Mouse (Mus musculus): ENCODE data around the gene 2510002D24Rik. TPM values are rescaled to one million over a fixed set of nuclear protein-coding genes. Genes with fewer than 3 reads are reported as not detected.
A peak's percentile ranks its signal among the peaks of the same experiment; 100 is the strongest.
"Not testable (repeated sequence)": the region's sequence is repeated elsewhere in the genome, so short reads cannot be mapped to it uniquely, and the experiment has no call there.

The 2510002D24Rik gene
- polyA plus RNA-seq, 1 experiment from 2014 or later = 30.7 TPM

DNA sequence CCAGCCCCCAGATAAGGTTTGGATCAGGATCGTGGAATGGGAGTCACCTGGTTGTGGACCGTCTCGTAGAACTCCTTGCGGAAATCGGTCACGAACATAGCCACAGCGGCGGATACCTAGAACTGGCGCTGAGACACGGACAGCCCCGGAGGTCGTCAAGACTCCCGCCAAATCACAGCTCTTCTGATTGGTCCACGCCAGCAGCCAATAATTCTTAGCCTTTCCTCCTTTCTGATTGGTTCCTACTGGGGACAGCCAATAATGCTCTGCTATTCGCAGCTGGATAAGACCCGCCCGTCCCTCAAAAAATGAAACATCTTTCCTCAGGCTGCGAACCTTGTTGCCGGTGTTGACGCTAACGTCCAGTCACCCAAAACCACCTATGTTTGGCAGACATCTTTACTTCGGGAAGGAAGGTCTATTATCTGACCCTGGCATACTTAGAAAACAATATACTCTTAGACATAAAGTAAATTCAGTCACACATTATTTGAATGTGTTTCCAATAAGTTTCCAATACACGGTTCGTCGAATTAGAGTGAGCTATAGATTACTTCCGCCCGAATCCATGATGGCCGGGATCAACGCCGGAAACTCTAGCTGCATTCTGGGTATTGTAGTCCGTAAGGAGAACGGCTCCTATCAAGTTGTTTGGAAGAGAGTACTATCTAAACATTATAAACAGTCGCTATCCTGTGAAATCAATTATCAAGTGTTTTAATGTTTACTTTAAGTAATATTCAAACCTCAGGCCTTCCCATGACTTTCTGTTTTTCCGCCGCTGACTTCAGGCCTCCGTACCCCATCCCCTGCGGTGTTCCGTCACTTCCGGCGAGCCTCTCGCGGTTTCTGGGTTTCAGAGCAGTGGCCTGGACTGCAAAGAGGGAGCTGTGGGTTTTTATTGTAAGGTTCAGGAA is 24.7 kb upstream of the 2510002D24Rik start, which contains the start of the genes Ufd1 and Cdc45:
Gene Ufd1, plus strand, starts transcription at position 312 of the 917 bp plus-strand sequence.
Gene Cdc45, minus strand, starts transcription at position 520 of the 917 bp plus-strand sequence.
- Histone ChIP-seq H3K9me3 (no peaks in the 10 kb centered on the region), H3K27me3 (no peaks in the 10 kb centered on the region), H3K27ac (replicated peaks) (peak within 1 kb of the TSS; percentile 80), H3K9ac (replicated peaks) (peak within 1 kb of the TSS; percentile 77), H3K36me3 (peaks cover 15% of the 10 kb centered on the region; the same call in 1 of the 2 replicates), H3K4me3 (peak within 1 kb of the TSS; percentile 81), H3K4me2 (replicated peaks) (peak within 1 kb of the TSS; percentile 83), H3K4me1 (peaks cover 21% of the 10 kb centered on the region)
- peak; percentile 97 for ATAC-seq (replicated peaks)
- under 1% methylated on average over 42 of the region's 42 CpGs for WGBS

DNA sequence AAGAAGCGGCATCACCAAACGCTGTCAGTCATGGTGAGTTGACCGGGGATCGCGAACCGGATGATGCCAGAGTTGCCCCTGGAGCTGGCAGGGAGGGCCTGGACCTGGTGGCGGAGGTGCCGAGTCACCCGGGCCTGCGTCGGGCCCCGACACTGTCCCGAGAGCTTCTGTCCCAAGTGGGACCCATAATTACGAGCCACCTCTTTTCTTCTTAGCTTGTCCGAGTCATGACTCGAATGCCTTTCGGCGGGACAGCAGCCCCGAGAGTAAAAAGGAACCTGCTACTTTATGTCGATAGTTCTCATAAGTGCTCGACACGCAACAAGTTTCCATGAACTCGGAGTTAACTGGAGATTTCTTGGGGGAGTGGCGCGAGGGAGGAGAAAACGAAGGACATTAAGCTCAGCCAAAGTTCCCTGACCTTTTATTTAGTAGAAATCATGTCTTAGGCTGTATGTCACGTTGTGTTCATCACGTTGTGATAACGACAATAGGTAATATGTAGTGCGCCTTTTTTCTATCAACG is 23.9 kb upstream of the 2510002D24Rik start:
- no peaks in the 10 kb centered on the region for H3K27me3 ChIP-seq
- H3K27ac ChIP-seq (replicated peaks) = peak overlapping the region; percentile 80
- 2% methylated on average over 31 of the region's 31 CpGs for WGBS
- no peaks in the 10 kb centered on the region for H3K9me3 ChIP-seq
- H3K36me3 ChIP-seq = peaks cover 22% of the 10 kb centered on the region; the same call in 1 of the 2 replicates
- peak overlapping the region; percentile 77 for H3K9ac ChIP-seq (replicated peaks)
- peaks cover 21% of the 10 kb centered on the region for H3K4me1 ChIP-seq
- no peak for ATAC-seq (replicated peaks)
- peak overlapping the region; percentile 81 for H3K4me3 ChIP-seq
- peak overlapping the region; percentile 70 for H3K4me2 ChIP-seq (replicated peaks)

DNA sequence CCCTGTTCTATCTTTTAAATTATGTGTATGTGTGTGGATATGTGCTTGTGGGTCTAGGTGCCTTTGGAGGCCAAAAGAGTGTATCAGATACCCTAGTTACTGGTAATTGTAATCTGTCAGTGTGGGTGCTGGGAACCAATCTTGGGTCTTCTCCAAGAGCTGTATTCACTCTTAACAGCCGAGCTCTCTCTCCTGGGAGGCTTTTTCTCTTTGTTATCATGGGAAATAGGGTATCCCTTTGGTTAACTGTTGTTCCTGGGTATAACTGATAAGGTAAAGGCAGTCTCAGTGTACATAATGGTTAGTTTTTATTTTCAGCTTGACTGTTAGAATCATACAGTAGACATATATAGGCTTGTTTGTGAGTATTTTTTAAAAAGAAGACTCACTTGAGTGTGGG is 14.0 kb upstream of the 2510002D24Rik start:
- H3K27ac ChIP-seq (replicated peaks) = no peak overlapping the region

DNA sequence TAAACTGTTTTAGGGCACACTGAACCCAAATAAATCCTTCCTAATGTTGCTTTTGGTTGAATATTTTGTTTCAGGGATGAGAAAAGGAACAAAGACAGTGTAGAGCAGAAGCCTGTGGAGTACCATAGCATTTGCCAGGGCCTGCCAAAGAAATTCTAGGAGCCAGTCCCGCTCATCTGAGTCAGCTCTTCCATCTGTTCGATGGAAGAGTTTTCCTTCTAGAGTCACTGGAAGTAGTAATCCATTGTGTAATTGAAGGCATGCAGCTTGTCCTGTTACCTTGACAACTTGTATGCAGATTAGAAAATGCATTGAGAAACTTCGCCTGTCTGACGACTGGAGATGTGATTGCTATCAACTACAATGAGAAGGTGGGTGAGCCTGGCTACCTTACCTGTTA is 13.5 kb upstream of the 2510002D24Rik start:
- H3K4me2 ChIP-seq (replicated peaks) = no peak overlapping the region
- no peaks in the 10 kb centered on the region for H3K4me1 ChIP-seq
- H3K9ac ChIP-seq (replicated peaks) = no peak overlapping the region
- H3K9me3 ChIP-seq = no peaks in the 10 kb centered on the region
- no peak overlapping the region for H3K4me3 ChIP-seq
- ATAC-seq (replicated peaks) = no peak
- 68% methylated on average over 4 of the region's 4 CpGs for WGBS
- H3K27me3 ChIP-seq = no peaks in the 10 kb centered on the region
- H3K36me3 ChIP-seq = peaks cover 97% of the 10 kb centered on the region
- no peak overlapping the region for H3K27ac ChIP-seq (replicated peaks)

More for the DNA sequence above, 14.0 kb upstream of the 2510002D24Rik start:
- H3K27me3 ChIP-seq = no peaks in the 10 kb centered on the region
- no peak overlapping the region for H3K4me3 ChIP-seq
- peaks cover 97% of the 10 kb centered on the region for H3K36me3 ChIP-seq
- ATAC-seq (replicated peaks) = no peak
- H3K4me2 ChIP-seq (replicated peaks) = no peak overlapping the region
- WGBS = 83% methylated on average over 1 of the region's 1 CpGs
- H3K9ac ChIP-seq (replicated peaks) = no peak overlapping the region
- H3K9me3 ChIP-seq = no peaks in the 10 kb centered on the region
- H3K4me1 ChIP-seq = no peaks in the 10 kb centered on the region

DNA sequence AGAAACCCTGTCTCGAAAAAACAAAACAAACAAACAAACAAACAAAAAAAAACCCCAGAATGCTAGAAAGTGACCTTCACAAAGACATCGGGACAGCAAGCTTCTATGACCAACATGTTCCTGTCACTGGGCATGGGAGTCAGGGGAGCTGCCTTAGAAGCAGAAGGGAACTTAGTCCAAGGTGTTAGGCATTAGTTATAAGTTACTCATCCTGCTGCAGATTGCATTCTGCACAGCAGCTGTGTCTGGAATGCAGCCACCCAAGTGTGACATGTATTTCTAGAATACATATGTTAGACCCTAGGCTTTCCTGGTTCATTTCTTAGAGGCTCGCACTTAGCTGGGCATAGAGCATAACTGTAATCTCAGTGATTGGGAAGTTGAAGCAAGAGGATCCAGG is 7.7 kb upstream of the 2510002D24Rik start:
- Histone ChIP-seq H3K27ac (replicated peaks) (no peak overlapping the region), H3K4me2 (replicated peaks) (no peak overlapping the region), H3K9me3 (no peaks in the 10 kb centered on the region), H3K4me3 (no peak overlapping the region), H3K4me1 (no peaks in the 10 kb centered on the region), H3K9ac (replicated peaks) (no peak overlapping the region), H3K27me3 (no peaks in the 10 kb centered on the region), H3K36me3 (peaks cover 87% of the 10 kb centered on the region)
- 96% methylated on average over 3 of the region's 3 CpGs for WGBS
- no peak for ATAC-seq (replicated peaks)

DNA sequence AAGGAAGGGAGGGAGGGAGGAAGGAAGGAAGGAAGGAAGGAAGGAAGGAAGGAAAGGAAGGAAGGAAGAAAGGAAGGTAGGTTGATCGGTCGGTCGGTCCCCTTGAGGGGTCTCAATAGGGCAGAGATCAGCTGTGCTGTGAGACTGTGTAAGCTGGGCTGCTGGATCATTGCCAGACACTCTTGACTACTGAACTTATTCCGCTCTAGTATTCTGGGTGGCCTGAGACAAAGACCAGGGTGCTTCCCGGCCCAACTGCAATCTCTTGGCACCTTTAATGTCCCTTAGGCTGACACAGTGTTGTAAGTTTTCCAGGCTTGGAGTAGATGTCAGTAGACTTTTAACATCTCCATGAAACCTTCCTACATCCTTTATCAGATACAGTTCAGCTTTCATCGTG is 7.3 kb upstream of the 2510002D24Rik start:
- peaks cover 88% of the 10 kb centered on the region for H3K36me3 ChIP-seq
- no peaks in the 10 kb centered on the region for H3K4me1 ChIP-seq
- no peak overlapping the region for H3K9ac ChIP-seq (replicated peaks)
- ATAC-seq (replicated peaks) = no peak
- H3K4me3 ChIP-seq = no peak overlapping the region
- H3K9me3 ChIP-seq = no peaks in the 10 kb centered on the region
- 93% methylated on average over 6 of the region's 6 CpGs for WGBS
- H3K27ac ChIP-seq (replicated peaks) = no peak overlapping the region
- H3K27me3 ChIP-seq = no peaks in the 10 kb centered on the region
- no peak overlapping the region for H3K4me2 ChIP-seq (replicated peaks)

DNA sequence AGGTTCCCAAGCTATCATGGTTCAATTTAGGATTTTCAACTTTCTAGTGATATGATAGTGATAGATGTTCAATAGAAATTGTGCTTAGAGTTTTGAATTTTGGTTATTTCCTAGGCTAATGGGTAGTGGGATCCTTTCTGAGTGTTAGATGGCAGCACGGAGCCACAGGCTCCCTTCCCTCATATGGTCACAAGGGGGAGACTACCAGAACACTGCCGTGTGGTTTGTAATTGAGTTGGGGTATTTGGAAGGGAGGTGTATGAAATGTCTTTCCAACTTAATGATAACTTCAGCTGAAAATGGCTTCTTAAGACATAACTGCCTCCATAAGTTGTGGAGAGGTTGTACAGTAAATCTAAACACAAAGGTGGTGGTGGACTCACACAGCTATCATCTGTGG is 2.9 kb upstream of the 2510002D24Rik start:
- peaks cover 54% of the 10 kb centered on the region for H3K36me3 ChIP-seq
- no peak for ATAC-seq (replicated peaks)
- no peak overlapping the region for H3K4me2 ChIP-seq (replicated peaks)
- H3K4me3 ChIP-seq = no peak overlapping the region
- 71% methylated on average over 2 of the region's 2 CpGs for WGBS
- peaks cover 9% of the 10 kb centered on the region for H3K4me1 ChIP-seq
- no peaks in the 10 kb centered on the region for H3K27me3 ChIP-seq
- H3K27ac ChIP-seq (replicated peaks) = no peak overlapping the region
- no peaks in the 10 kb centered on the region for H3K9me3 ChIP-seq
- H3K9ac ChIP-seq (replicated peaks) = no peak overlapping the region

DNA sequence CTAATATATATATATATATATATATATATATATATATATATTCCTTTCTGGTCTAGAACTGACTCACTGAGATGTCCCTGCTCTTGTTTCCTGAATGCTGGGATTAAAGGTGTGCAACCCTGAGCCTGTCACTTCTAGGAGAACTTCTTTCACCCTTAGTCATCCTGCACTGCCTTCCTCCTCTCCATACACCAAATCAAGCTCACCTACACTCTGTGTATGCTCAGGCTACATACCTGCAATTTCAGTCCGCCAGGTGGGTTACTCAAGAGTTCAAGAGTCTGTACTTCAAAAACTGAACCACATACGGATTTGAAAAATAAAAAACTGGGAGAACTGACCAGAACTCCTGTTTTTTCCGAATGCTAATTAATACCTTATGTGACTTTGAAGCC is 308 bp upstream of the 2510002D24Rik start:
- ATAC-seq (replicated peaks) = peak; percentile 59
- H3K4me2 ChIP-seq (replicated peaks) = peak overlapping the region; percentile 61
- H3K27ac ChIP-seq (replicated peaks) = no peak overlapping the region
- peak overlapping the region; percentile 99 for H3K4me3 ChIP-seq
- H3K9me3 ChIP-seq = no peaks in the 10 kb centered on the region
- peaks cover 29% of the 10 kb centered on the region for H3K36me3 ChIP-seq
- H3K4me1 ChIP-seq = peaks cover 9% of the 10 kb centered on the region
- H3K27me3 ChIP-seq = no peaks in the 10 kb centered on the region
- peak overlapping the region; percentile 91; the same call in 1 of the 2 replicates for H3K9ac ChIP-seq (replicated peaks)
- WGBS = 31% methylated on average over 3 of the region's 3 CpGs

DNA sequence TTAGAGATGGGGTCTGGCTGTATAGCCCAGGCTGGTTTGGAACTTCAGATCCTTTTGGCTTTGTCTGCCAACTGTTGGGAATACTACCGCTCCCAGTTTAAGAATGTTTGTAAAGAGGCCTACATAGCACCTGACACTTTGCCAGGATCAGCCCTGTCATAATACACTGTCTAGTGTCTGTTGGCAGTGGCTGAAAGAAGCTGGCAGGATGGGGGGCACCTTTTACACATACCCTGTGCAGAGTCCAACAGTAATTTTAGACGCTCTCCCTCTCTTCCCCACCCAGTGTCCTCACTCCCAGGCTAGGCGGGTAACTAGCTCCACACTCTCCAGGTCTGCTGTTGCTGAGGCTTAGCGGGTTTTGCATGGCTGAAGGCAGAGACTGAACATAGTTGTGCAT is 2.0 kb downstream of the 2510002D24Rik start:
- no peaks in the 10 kb centered on the region for H3K9me3 ChIP-seq
- no peak for ATAC-seq (replicated peaks)
- peaks cover 17% of the 10 kb centered on the region for H3K36me3 ChIP-seq
- H3K4me3 ChIP-seq = no peak overlapping the region
- no peak overlapping the region for H3K27ac ChIP-seq (replicated peaks)
- H3K9ac ChIP-seq (replicated peaks) = no peak overlapping the region
- H3K27me3 ChIP-seq = no peaks in the 10 kb centered on the region
- 81% methylated on average over 4 of the region's 4 CpGs for WGBS
- H3K4me2 ChIP-seq (replicated peaks) = no peak overlapping the region
- H3K4me1 ChIP-seq = peaks cover 9% of the 10 kb centered on the region

DNA sequence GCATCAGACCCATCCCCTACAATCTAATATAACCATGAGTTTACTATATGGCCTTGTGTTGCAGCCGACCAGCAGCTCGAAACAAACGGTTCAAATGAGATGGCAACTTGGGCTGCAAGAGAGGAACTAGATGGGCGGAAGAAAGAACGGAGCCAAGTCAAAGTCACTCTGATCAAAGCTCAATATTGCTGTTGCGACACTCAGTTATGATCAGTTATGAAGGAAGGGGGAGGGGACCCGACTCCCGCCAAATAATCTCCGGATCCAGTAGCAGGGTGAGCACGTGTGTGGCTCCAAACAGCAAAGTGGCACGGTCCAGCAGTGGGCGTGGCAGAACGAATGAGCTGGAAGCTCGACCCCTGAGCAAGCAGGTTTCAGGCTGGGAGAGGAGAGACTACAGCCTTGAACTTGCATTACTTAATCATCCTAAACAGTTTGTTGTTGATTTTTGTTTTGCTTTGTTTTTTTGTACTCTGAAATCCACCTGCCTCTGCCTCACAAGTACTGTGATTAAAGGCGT is 10.0 kb downstream of the 2510002D24Rik start:
- Histone ChIP-seq H3K4me3 (no peak overlapping the region), H3K36me3 (0 out of 2 replicates have a peak, but pooled peaks cover 1% of the 10 kb centered on the region), H3K9ac (replicated peaks) (no peak overlapping the region), H3K4me2 (replicated peaks) (no peak overlapping the region), H3K27me3 (no peaks in the 10 kb centered on the region), H3K27ac (replicated peaks) (no peak overlapping the region), H3K4me1 (no peaks in the 10 kb centered on the region), H3K9me3 (no peaks in the 10 kb centered on the region)
- WGBS = 92% methylated on average over 15 of the region's 15 CpGs
- ATAC-seq (replicated peaks) = no peak

DNA sequence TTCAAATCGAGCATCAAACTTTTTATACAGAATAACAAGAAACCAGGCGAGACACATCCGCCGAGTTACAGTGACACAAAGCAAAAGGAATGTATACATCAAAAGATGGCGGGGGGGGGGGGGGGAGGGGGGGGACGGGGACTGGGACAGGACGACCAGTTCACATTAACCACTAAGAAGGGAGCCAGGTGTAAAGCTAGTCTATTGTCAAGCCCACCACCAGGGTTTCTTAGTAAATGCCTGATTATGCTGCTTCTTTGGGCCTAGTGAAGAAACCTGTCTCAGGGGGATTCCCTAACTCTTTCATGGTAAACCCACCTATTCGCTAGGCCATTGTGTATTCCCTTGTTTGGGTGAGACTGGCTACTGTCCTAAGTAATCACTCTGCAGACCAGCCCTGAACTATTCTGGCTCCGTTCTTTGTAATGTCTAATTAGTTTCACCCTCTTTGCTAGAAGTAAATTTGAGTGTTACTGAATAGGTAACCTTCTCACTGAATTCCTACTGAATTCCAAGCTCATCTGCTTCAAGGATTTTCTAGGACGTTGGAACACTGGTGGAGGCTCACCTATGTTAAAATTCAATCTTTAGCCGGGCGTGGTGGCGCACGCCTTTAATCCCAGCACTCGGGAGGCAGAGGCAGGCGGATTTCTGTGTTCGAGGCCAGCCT is 13.3 kb downstream of the 2510002D24Rik start:
- not testable (repeated sequence) for H3K9ac ChIP-seq (replicated peaks); H3K4me2 ChIP-seq (replicated peaks); H3K36me3 ChIP-seq; H3K27me3 ChIP-seq; H3K9me3 ChIP-seq; H3K4me1 ChIP-seq; H3K27ac ChIP-seq (replicated peaks); ATAC-seq (replicated peaks); H3K4me3 ChIP-seq
- 85% methylated on average over 16 of the region's 17 CpGs for WGBS

DNA sequence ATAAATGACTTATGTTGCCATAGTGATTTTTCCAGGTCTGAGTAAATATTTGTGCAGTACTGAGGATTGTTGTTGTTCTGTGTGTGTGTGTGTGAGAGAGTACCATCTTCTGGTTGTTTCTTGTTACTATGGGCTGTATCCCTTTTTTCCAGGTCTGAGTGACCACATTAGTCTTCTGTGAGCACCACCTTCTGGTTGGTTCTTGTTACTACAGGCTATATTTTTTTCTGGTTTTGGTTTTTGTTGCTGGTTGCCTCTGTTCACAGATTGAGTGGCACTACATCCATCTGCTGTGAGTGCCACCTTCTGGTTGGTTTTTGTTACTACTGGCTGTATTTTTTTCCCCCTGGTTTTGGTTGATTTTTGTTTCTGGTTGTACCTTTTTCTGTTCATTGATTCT is 22.2 kb downstream of the 2510002D24Rik start:
- Histone ChIP-seq H3K4me3 (no peak overlapping the region), H3K9ac (replicated peaks) (no peak overlapping the region), H3K27me3 (no peaks in the 10 kb centered on the region), H3K36me3 (no peaks in the 10 kb centered on the region), H3K4me1 (no peaks in the 10 kb centered on the region), H3K27ac (replicated peaks) (no peak overlapping the region), H3K9me3 (no peaks in the 10 kb centered on the region), H3K4me2 (replicated peaks) (no peak overlapping the region)
- no peak for ATAC-seq (replicated peaks)
